Mouse (Mus musculus) E14TG2a.4 (cell line): ENCODE measurements around the gene Taf6l.

Experiments used
- CTCF ChIP-seq: conservative IDR thresholded peaks from 2 replicates; pipeline ENCODE4 v1.5.1; 2014; ENCODE audit warnings: low read length
- NANOG ChIP-seq: IDR thresholded peaks from 2 replicates; pipeline ENCODE4 v1.6.1; 2014; ENCODE audit warnings: borderline replicate concordance, low read length, mixed read lengths
- POU5F1 ChIP-seq: IDR thresholded peaks from 2 replicates; pipeline ENCODE4 v1.6.1; 2014; ENCODE audit warnings: low read length, borderline replicate concordance

GRCm38 (mm10) chr19:8772996-8773395 lies 13.2 kb downstream of the Taf6l start:
- no peak for TF ChIP-seq CTCF
- no peak for TF ChIP-seq NANOG
- TF ChIP-seq POU5F1 = no peak
